Mouse (Mus musculus) embryonic facial prominence, embryonic 15.5 days (tissue): ENCODE results near the gene Agbl1. TPM values are rescaled to one million over a fixed set of nuclear protein-coding genes. Genes with fewer than 3 reads are reported as not detected.
"Not testable (repeated sequence)": the region's sequence is repeated elsewhere in the genome, so short reads cannot be mapped to it uniquely, and the experiment has no call there.

Experiments used
- ATAC-seq: fragments of 200-750 bp; cut with Nextera tagmentation; 2 replicates; pipeline ENCODE4 v1.8.0; 2017; ENCODE audit warnings: low read depth, moderate TSS enrichment; ENCODE audit not compliant: insufficient number of reproducible peaks, low FRiP score, low TSS enrichment
- H3K27ac ChIP-seq: fragments of 300-500 bp; sonication (generic); replicated peaks from 2 replicates; pipeline ENCODE4 v1.5.1; 2015; ENCODE audit warnings: mild to moderate bottlenecking, inconsistent platforms
- H3K27me3 ChIP-seq: fragments of 300-500 bp; sonication (generic); 2 replicates; pipeline ENCODE4 v1.6.1; 2015; ENCODE audit warnings: inconsistent platforms
- H3K36me3 ChIP-seq: fragments of 300-500 bp; sonication (generic); 2 replicates; pipeline ENCODE4 v1.6.1; 2015; ENCODE audit warnings: mild to moderate bottlenecking, inconsistent platforms
- H3K4me1 ChIP-seq: fragments of 300-500 bp; sonication (generic); 2 replicates; pipeline ENCODE4 v1.6.1; 2015; ENCODE audit warnings: inconsistent platforms
- H3K4me2 ChIP-seq: fragments of 300-500 bp; sonication (generic); replicated peaks from 2 replicates; pipeline ENCODE4 v1.6.1; 2015; ENCODE audit warnings: mild to moderate bottlenecking, inconsistent platforms
- H3K4me3 ChIP-seq: fragments of 300-500 bp; sonication (generic); replicated peaks from 2 replicates; pipeline ENCODE4 v1.5.1; 2015; ENCODE audit warnings: mild to moderate bottlenecking, inconsistent platforms
- H3K9ac ChIP-seq: fragments of 300-500 bp; sonication (generic); 2 replicates; pipeline ENCODE4 v1.6.1; 2015; ENCODE audit warnings: inconsistent platforms
- H3K9me3 ChIP-seq: fragments of 300-500 bp; sonication (generic); replicated peaks from 2 replicates; pipeline ENCODE4 v1.6.1; 2016; ENCODE audit warnings: inconsistent platforms
- WGBS: fragments of 180-500 bp; shearing (Covaris S2); methylation state at CpG from one replicate; pipeline ENCODE4 v1.1.7; 2015; 5-methylcytosine and 5-hydroxymethylcytosine counted together
- polyA plus RNA-seq: library from polyadenylated mRNA; unstranded; fragments of >200 nt; fragmentation: Nextera tagmentation; extraction: Ambion mirVana; gene quantifications from 2 replicates; pipeline ENCODE4 v1.2.1, GENCODE M21; 2015

The Agbl1 gene
- 0.18 and 0.20 TPM in 2 replicates for polyA plus RNA-seq

DNA sequence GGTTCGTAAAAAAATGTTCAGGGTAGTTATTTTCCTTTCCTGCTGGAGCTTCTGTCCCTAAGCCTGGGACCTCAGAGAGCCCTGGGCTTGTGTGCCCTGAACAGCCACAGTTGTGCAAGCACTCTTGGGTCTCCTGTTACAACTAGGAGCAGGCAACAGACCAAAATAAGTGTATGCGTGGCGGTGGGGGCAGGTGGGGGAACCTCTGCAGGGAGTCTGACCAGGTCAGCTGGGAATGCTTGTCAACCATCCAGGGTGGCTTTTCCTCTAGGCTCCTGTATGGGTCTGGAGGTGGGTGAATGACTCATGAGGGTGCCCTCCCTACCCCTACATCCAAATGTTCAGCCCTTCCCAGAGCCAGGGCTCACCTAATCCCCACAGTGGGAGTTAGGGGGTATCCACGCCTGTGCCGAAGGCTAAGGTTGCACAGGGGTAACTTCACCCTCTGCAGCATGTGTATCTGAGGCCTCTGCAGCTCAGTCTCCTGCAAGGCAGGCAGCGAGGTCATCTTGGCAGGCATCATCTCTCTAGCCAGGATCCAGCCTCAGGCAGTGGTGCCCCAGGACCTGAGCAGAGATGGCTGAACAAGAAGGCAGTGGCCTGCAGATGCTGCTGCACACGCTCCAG is at the start of gene Agbl1:
Gene Agbl1, plus strand, starts transcription at position 577 of the 627 bp plus-strand sequence.
- no peaks in the 10 kb centered on the region for H3K36me3 ChIP-seq
- H3K4me3 ChIP-seq: no peak within 1 kb of the TSS
- no peaks in the 10 kb centered on the region for H3K9me3 ChIP-seq
- H3K4me2 ChIP-seq: no peak within 1 kb of the TSS
- no peak; the same call in 1 of the 2 replicates for ATAC-seq
- no peak within 1 kb of the TSS for H3K9ac ChIP-seq
- no peaks in the 10 kb centered on the region for H3K4me1 ChIP-seq
- H3K27me3 ChIP-seq: no peaks in the 10 kb centered on the region
- WGBS: 53% methylated on average over 7 of the region's 7 CpGs
- no peak within 1 kb of the TSS for H3K27ac ChIP-seq

DNA sequence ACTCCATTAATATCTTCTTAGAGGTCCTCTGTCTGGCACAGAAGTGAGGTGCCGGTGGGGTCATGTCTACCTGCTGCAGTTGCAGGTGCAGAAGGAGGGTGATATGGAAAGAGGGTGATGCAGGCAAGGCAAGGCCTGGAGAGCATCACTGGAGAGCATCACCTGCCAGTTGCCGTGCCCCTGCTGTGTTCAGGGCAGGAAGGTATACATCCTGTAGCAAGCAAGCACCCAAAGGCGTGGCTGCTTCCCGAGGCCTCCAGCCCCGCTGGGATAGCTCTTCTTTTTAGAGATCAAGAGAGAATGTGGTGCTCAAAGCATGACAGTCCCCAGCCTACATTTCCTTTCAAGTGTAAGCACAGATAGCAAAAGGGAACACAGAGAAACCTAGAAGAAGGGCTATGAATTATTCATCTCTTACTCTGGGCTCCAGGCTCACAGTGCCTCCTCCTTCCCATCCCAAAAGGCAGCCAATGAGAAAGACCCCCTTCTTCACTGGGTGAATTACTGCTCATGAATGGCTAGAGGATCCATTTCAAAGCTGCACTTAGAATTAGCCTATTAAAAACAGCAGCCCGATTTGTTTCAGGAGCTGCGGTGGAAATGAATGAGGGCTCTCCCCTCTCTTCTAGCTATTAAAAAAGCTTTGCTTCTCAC is 44.6 kb upstream of the Agbl1 start:
- no peak overlapping the region for H3K4me3 ChIP-seq
- WGBS: 40% methylated on average over 7 of the region's 7 CpGs
- ATAC-seq: no peak
- no peaks in the 10 kb centered on the region for H3K36me3 ChIP-seq
- H3K9ac ChIP-seq: no peak overlapping the region
- no peak overlapping the region for H3K4me2 ChIP-seq
- H3K9me3 ChIP-seq: no peaks in the 10 kb centered on the region
- H3K4me1 ChIP-seq: peaks cover 4% of the 10 kb centered on the region; the same call in 1 of the 2 replicates
- H3K27ac ChIP-seq: no peak overlapping the region
- no peaks in the 10 kb centered on the region for H3K27me3 ChIP-seq

DNA sequence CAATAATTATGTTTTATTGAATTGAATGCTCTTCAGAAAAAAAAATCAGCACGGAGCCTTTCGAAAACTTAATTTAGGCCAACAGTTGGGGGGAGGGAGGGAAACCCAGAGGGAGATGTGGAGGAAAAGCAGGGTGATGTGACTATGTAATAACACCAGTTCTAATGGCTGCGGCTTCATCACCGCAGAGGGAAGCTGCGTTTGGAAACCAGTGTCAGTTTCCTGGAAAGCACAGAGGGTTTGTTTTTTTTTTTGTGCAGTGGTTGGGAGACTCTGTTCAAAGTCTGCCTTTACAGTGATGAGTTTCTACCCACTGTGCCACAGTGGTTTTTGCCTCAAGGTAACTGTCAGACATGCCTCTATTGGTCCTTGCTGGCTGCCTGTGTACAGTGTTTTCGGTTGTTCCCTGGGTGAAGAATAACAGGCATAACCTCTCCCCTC is 44.0 kb upstream of the Agbl1 start:
- Histone ChIP-seq H3K9ac (no peak overlapping the region), H3K4me2 (no peak overlapping the region), H3K4me1 (peaks cover 4% of the 10 kb centered on the region; the same call in 1 of the 2 replicates), H3K9me3 (no peaks in the 10 kb centered on the region), H3K36me3 (no peaks in the 10 kb centered on the region), H3K27ac (no peak overlapping the region), H3K4me3 (no peak overlapping the region), H3K27me3 (no peaks in the 10 kb centered on the region)
- 20% methylated on average over 6 of the region's 6 CpGs for WGBS
- ATAC-seq: no peak

GRCm38 (mm10) chr7:76218546-76218945 is 11.1 kb upstream of the Agbl1 start:
- no peak overlapping the region for H3K4me3 ChIP-seq
- WGBS: 44% methylated on average over 4 of the region's 4 CpGs
- H3K9me3 ChIP-seq: no peaks in the 10 kb centered on the region
- no peak overlapping the region for H3K27ac ChIP-seq
- ATAC-seq: no peak
- H3K9ac ChIP-seq: no peak overlapping the region
- no peak overlapping the region for H3K4me2 ChIP-seq
- no peaks in the 10 kb centered on the region for H3K4me1 ChIP-seq
- no peaks in the 10 kb centered on the region for H3K27me3 ChIP-seq
- H3K36me3 ChIP-seq: no peaks in the 10 kb centered on the region

DNA sequence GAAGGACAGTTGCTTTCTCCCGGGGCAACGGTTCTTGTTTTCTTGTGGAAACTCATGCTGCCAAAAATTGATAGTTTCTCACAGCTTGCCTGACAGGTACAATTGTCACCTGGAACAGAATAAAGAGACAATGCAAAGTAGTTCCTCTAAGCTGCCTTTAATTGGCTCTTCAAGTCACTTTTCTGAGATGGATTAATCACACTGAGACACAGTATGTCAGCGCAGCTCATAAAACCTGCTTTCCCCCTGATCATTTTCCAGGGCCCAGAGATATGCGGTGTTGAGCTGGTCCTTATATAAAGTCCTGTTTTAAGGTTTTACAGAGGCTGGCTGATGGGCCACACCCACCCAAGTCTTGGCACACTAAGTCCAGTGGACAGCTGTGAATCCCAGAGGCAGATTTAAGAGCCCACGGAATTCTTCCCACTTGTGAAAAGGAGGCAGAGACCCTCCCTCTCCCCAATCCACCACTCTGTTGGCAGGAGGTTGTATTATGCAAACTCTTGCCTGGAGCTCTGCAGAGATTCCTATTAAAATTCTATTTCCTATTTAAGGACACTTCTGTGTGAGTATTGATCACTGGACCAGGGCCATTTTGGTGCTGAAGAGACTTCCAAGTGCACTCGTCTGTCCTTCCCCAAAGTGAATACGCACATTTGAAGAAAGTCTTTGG is 9.8 kb upstream of the Agbl1 start:
- H3K4me3 ChIP-seq: no peak overlapping the region
- H3K9ac ChIP-seq: no peak overlapping the region
- no peak overlapping the region for H3K27ac ChIP-seq
- 73% methylated on average over 7 of the region's 7 CpGs for WGBS
- H3K27me3 ChIP-seq: no peaks in the 10 kb centered on the region
- no peak overlapping the region for H3K4me2 ChIP-seq
- H3K36me3 ChIP-seq: no peaks in the 10 kb centered on the region
- no peaks in the 10 kb centered on the region for H3K4me1 ChIP-seq
- no peaks in the 10 kb centered on the region for H3K9me3 ChIP-seq
- ATAC-seq: no peak

- H3K4me1 ChIP-seq: no peaks in the 10 kb centered on the region
- H3K4me3 ChIP-seq: no peak overlapping the region
- WGBS: 86% methylated on average over 2 of the region's 2 CpGs
- no peak overlapping the region for H3K27ac ChIP-seq
- no peak for ATAC-seq
- H3K9me3 ChIP-seq: no peaks in the 10 kb centered on the region
- no peak overlapping the region for H3K4me2 ChIP-seq
- H3K27me3 ChIP-seq: no peaks in the 10 kb centered on the region
- H3K36me3 ChIP-seq: no peaks in the 10 kb centered on the region
- H3K9ac ChIP-seq: no peak overlapping the region
Observed at GRCm38 (mm10) chr7:76222691-76223090, 7.0 kb upstream of the Agbl1 start.

- no peak overlapping the region for H3K4me2 ChIP-seq
- H3K36me3 ChIP-seq: no peaks in the 10 kb centered on the region
- H3K27me3 ChIP-seq: no peaks in the 10 kb centered on the region
- no peak overlapping the region for H3K27ac ChIP-seq
- H3K4me3 ChIP-seq: no peak overlapping the region
- no peaks in the 10 kb centered on the region for H3K9me3 ChIP-seq
- 43% methylated on average over 2 of the region's 2 CpGs for WGBS
- ATAC-seq: no peak
- H3K9ac ChIP-seq: no peak overlapping the region
- no peaks in the 10 kb centered on the region for H3K4me1 ChIP-seq
Observed at GRCm38 (mm10) chr7:76228881-76229280, 806 bp upstream of the Agbl1 start.

DNA sequence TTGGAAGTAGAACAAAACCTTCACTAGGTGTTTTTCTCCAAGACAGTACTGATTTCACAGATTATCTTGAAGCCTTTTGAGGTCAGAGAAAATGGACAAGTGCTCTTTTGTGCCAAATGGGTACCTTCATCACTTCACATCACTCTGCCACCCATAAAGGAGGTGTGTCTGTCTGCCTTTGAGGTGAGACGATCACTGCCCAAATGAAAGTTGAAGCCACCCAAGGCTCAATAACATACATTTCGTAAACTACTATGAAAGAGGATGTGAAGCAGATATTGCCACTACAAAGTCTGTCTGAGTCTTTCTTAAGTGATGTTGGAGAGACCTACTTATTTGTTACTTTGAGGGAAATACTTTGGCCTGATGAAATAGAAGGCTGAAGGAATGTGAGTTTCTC is 4.6 kb downstream of the Agbl1 start:
- ATAC-seq: no peak
- Histone ChIP-seq H3K4me3 (no peak overlapping the region), H3K9ac (no peak overlapping the region), H3K4me1 (no peaks in the 10 kb centered on the region), H3K9me3 (no peaks in the 10 kb centered on the region), H3K36me3 (no peaks in the 10 kb centered on the region), H3K4me2 (no peak overlapping the region), H3K27me3 (no peaks in the 10 kb centered on the region), H3K27ac (no peak overlapping the region)
- 82% methylated on average over 2 of the region's 2 CpGs for WGBS

DNA sequence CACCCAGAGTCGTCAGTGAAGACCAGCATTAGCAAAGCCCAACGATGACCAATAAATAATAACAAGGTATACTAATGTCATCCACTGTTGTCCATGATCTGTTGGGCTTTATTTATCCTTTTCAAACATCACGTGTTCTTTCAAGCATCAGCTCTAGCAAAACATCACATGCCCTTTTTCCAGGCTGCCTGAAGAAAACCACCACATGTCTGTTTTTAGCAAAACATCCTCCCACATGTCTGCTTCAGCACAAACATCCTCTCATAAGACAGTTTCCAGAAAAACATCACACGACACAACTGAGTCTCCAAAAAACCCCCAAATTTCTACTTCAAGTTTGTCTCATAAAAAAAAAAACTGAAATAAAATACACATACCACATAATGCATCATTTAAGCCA is 7.8 kb downstream of the Agbl1 start:
- H3K4me2 ChIP-seq: no peak overlapping the region
- ATAC-seq: no peak
- no peak overlapping the region for H3K9ac ChIP-seq
- H3K36me3 ChIP-seq: no peaks in the 10 kb centered on the region
- 79% methylated on average over 4 of the region's 4 CpGs for WGBS
- H3K9me3 ChIP-seq: no peaks in the 10 kb centered on the region
- H3K4me3 ChIP-seq: no peak overlapping the region
- no peaks in the 10 kb centered on the region for H3K27me3 ChIP-seq
- H3K27ac ChIP-seq: no peak overlapping the region
- no peaks in the 10 kb centered on the region for H3K4me1 ChIP-seq

DNA sequence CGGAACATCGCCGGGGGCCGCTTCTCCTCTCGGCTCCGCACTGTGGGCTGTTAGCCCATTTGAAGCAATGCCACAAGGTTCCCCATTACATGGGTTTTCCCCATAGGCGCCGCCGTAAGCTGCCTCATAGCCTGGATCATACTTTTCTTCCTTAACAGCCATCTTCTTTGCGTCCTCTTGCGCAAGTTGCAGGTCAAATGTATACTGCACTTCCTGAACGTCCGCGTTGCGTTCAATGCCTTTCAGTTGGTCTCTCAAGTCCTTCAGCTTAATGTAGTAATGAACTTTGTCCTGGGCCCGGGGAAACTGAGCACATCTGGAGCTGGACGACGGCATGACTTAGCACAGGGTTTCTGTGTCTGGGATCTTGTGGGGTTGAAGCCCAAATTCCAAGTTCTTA is 15.2 kb downstream of the Agbl1 start:
- not testable (repeated sequence) for H3K4me2 ChIP-seq, H3K4me3 ChIP-seq, H3K27ac ChIP-seq, H3K36me3 ChIP-seq, H3K27me3 ChIP-seq, H3K9ac ChIP-seq, H3K9me3 ChIP-seq, ATAC-seq, H3K4me1 ChIP-seq
- 96% methylated on average over 18 of the region's 18 CpGs for WGBS

DNA sequence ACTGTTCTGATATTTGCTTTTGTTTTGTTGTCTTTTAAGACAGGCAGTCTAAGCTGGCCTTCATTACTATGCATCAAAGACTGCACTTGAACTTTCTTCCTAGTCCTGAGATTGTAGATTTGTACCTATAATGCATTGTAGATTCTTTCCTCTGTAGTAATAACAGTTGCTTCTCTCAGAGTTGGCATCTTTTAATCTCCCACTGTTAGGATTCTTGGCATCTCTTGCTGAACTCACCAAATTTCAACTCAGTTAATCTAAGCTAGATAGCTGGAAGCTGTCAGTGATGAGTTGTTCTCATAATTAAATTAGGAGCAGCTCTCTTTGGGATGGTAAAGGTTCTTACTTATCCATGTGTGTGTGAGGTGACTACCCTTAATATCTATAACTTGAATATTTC is 45.4 kb downstream of the Agbl1 start:
- no peak overlapping the region for H3K4me2 ChIP-seq
- no peaks in the 10 kb centered on the region for H3K27me3 ChIP-seq
- H3K27ac ChIP-seq: no peak overlapping the region
- no peak overlapping the region for H3K9ac ChIP-seq
- no peaks in the 10 kb centered on the region for H3K36me3 ChIP-seq
- no peak overlapping the region for H3K4me3 ChIP-seq
- H3K4me1 ChIP-seq: no peaks in the 10 kb centered on the region
- no peaks in the 10 kb centered on the region for H3K9me3 ChIP-seq
- ATAC-seq: no peak
